Mouse (Mus musculus): Measurements from ENCODE around the gene Atxn1.

DNA sequence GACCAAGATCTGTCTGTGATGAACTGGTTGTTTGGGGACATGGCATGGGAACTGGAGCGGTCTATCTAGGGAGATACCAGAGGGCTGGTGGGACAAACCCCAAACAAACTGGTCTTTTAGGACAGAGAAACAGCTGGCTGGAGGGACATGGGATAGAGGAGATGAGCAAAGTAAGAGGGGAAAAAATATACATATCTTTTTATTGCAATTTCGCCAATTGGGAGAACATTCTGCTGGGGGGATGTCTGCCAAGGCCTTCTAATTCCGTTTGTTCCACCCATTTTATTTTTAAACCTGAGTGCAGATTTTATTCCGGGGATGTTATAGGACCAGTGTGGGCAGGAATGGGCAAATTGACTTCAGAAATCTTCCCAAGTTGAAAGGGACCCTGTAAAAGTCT is 305.0 kb downstream of the Atxn1 start:
- TF ChIP-seq CTCF (IDR thresholded peaks at IDR 0.05; ENCODE audit: low read depth, low read length) (no peak), POLR2A (IDR thresholded peaks at IDR 0.05; ENCODE audit: borderline replicate concordance, low read depth, low read length) (no peak)
